Mouse (Mus musculus) hindbrain, embryonic 11.5 days (tissue): ENCODE results near the gene Ccer2. TPM values are rescaled to one million over a fixed set of nuclear protein-coding genes. Genes with fewer than 3 reads are reported as not detected.

Experiments used
- ATAC-seq: fragments of 200-750 bp; cut with Nextera tagmentation; 2 replicates; pipeline ENCODE4 v1.8.0; 2017; ENCODE audit warnings: mild to moderate bottlenecking, moderate TSS enrichment, moderate library complexity; ENCODE audit not compliant: low FRiP score
- DNase-seq: peaks from one replicate; pipeline ENCODE4 v3.0.0-alpha.2; 2015; ENCODE audit warnings: low spot score
- H3K27ac ChIP-seq: fragments of 300-500 bp; sonication (generic); 2 replicates; pipeline ENCODE4 v1.5.1; 2014; ENCODE audit warnings: mild to moderate bottlenecking, low read depth, low read length
- H3K27me3 ChIP-seq: fragments of 300-500 bp; sonication (generic); 2 replicates; pipeline ENCODE4 v1.6.1; 2014; ENCODE audit warnings: mild to moderate bottlenecking, low read length, moderate library complexity, mixed read lengths; ENCODE audit not compliant: control insufficient read depth, insufficient read depth
- H3K36me3 ChIP-seq: fragments of 300-500 bp; sonication (generic); 2 replicates; pipeline ENCODE4 v1.6.1; 2014; ENCODE audit warnings: mild to moderate bottlenecking, low read length, moderate library complexity, mixed read lengths; ENCODE audit not compliant: control insufficient read depth, insufficient read depth
- H3K4me1 ChIP-seq: fragments of 300-500 bp; sonication (generic); replicated peaks from 2 replicates; pipeline ENCODE4 v1.6.1; 2014; ENCODE audit warnings: low read length, mixed read lengths; ENCODE audit not compliant: control insufficient read depth, insufficient read depth
- H3K4me2 ChIP-seq: fragments of 300-500 bp; sonication (generic); replicated peaks from 2 replicates; pipeline ENCODE4 v1.6.1; 2014; ENCODE audit warnings: mild to moderate bottlenecking, low read depth, low read length
- H3K4me3 ChIP-seq: fragments of 300-500 bp; sonication (generic); 2 replicates; pipeline ENCODE4 v1.5.1; 2014; ENCODE audit warnings: low read depth, low read length
- H3K9ac ChIP-seq: fragments of 300-500 bp; sonication (generic); 2 replicates; pipeline ENCODE4 v1.6.1; 2014; ENCODE audit warnings: low read depth, low read length
- H3K9me3 ChIP-seq: fragments of 300-500 bp; sonication (generic); 2 replicates; pipeline ENCODE4 v1.6.1; 2016; ENCODE audit warnings: low read length; ENCODE audit not compliant: control insufficient read depth
- WGBS: fragments of 180-500 bp; shearing (Covaris S2); extraction: QIAGEN DNeasy Blood & Tissue Kit; methylation state at CpG from one replicate; pipeline ENCODE4 v1.1.7; 2014; 5-methylcytosine and 5-hydroxymethylcytosine counted together
- polyA plus RNA-seq: library from polyadenylated mRNA; unstranded; fragments of >200 nt; fragmentation: Nextera tagmentation; extraction: Ambion mirVana; gene quantifications from 2 replicates; pipeline ENCODE4 v1.2.1, GENCODE M21; 2014

Gene Ccer2
- polyA plus RNA-seq, 1 experiment from 2014 or later, result 0.97 TPM

DNA sequence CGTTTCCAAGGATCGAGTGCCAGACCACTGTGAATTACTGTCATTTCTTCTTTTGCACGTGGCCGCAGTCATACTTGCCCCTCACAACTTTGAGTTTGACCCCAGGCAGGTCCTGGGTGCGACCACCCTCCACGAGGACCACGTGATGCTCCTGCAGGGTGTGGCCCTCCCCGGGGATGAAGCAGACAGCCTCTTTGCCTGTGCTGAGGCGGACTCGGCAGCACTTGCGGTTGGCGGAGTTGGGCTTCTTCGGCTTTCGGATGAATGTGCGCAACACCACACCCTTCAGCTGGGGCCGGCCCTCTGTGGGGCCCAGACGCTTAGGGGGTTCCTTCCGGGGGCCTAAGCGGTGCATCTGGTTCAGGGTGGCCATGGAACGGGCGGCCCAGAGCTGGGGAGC is 16.1 kb upstream of the Ccer2 start:
- DNase-seq (no peak), ATAC-seq (no peak)
- Histone ChIP-seq H3K4me3 (no peak overlapping the region), H3K9me3 (no peaks in the 10 kb centered on the region), H3K27me3 (no peaks in the 10 kb centered on the region), H3K27ac (no peak overlapping the region), H3K9ac (no peak overlapping the region), H3K36me3 (no peaks in the 10 kb centered on the region), H3K4me2 (no peak overlapping the region), H3K4me1 (no peaks in the 10 kb centered on the region)
- WGBS, result 94% methylated on average over 21 of the region's 21 CpGs

GRCm38 (mm10) chr7:28740949-28741348 is 15.0 kb upstream of the Ccer2 start:
- no peaks in the 10 kb centered on the region for H3K27me3 ChIP-seq
- H3K4me3 ChIP-seq, result peak overlapping the region; percentile 59
- peak overlapping the region; percentile 76 for H3K4me2 ChIP-seq
- peak overlapping the region; percentile 76 for H3K9ac ChIP-seq
- ATAC-seq (no peak), DNase-seq (no peak)
- H3K9me3 ChIP-seq, result no peaks in the 10 kb centered on the region
- H3K36me3 ChIP-seq, result no peaks in the 10 kb centered on the region; the same call in 1 of the 2 replicates
- H3K4me1 ChIP-seq, result no peaks in the 10 kb centered on the region
- H3K27ac ChIP-seq, result no peak overlapping the region
- 48% methylated on average over 9 of the region's 9 CpGs for WGBS

DNA sequence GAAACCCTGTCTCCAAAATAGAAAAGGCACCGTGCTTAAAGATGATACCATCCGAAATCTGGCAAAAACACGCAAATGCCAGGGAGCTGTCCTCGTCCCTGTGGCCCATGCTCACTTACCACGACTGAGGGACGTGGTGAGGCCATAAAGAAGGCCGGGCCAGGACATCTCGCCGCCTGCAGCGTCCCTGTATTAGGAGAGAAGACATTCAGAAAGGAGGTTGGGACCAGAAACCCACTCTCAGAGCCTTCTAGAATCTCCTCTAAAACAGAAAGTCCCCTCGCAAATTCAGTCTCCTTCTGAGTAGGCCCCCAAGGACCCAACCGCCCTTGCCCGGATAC is 14.6 kb upstream of the Ccer2 start:
- under 1% methylated on average over 13 of the region's 13 CpGs for WGBS
- Histone ChIP-seq H3K36me3 (no peaks in the 10 kb centered on the region; the same call in 1 of the 2 replicates), H3K27me3 (no peaks in the 10 kb centered on the region), H3K9ac (peak overlapping the region; percentile 76), H3K4me2 (peak overlapping the region; percentile 76), H3K27ac (no peak overlapping the region), H3K4me3 (peak overlapping the region; percentile 59), H3K9me3 (no peaks in the 10 kb centered on the region), H3K4me1 (no peaks in the 10 kb centered on the region)
- ATAC-seq (peak; percentile 30; the same call in 1 of the 2 replicates), DNase-seq (no peak)

DNA sequence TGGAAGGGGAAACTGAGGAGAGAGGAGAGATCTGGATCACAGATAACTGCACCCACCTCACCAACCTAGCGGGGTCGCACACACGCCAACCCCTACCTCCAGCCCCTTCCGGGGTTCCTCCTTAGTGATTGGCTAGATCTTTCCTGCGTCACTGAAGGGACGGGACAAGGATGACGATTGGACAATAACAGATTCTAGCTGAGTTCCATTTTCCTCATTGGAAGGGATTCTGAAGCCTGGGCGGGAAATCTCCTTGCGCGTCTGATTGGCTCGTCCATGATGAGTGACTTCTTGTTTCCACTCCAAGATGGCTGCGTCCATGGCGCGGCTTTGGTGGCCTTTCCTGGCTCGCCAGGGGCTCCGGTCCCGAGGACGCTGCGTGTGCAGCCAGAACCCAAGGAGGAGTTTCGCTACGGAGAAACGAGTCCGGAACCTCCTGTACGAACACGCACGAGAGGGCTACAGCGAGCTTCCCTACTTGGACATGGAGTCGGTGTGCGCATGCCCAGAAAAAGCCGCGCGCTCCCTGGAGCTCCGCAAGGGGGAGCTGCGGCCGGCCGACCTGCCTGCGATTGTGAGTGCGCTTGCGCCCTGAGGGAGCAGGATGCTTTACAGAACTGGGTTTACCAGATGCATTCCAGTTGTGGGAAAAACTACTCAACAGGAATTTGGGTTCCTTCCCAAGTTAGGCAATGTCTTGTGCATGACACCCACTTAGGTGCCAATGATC is 14.1 kb upstream of the Ccer2 start, which contains the start of the genes Mrps12 and Sars2:
Gene Mrps12, minus strand, starts transcription at position 112 of the 730 bp plus-strand sequence.
Gene Sars2, plus strand, starts transcription at position 284 of the 730 bp plus-strand sequence.
- Histone ChIP-seq H3K9me3 (no peaks in the 10 kb centered on the region), H3K27me3 (no peaks in the 10 kb centered on the region), H3K4me1 (no peaks in the 10 kb centered on the region), H3K36me3 (no peaks in the 10 kb centered on the region; the same call in 1 of the 2 replicates), H3K27ac (no peak within 1 kb of the TSS; the same call in 1 of the 2 replicates), H3K4me3 (peak within 1 kb of the TSS; percentile 59), H3K9ac (peak within 1 kb of the TSS; percentile 76), H3K4me2 (peak within 1 kb of the TSS; percentile 76)
- ATAC-seq (peak; percentile 99), DNase-seq (peak; percentile 93)
- WGBS, result under 1% methylated on average over 39 of the region's 39 CpGs

- whole genome bisulfite sequencing, result 93% methylated on average over 7 of the region's 7 CpGs
- H3K36me3 ChIP-seq, result no peaks in the 10 kb centered on the region; the same call in 1 of the 2 replicates
- H3K4me1 ChIP-seq, result no peaks in the 10 kb centered on the region
These were observed 6.0 kb upstream of the Ccer2 start for GRCm38 (mm10) chr7:28749935-28750334.

GRCm38 (mm10) chr7:28758623-28759022 is 2.6 kb downstream of the Ccer2 start:
- H3K4me2 ChIP-seq, result no peak overlapping the region
- no peaks in the 10 kb centered on the region for H3K4me1 ChIP-seq
- H3K9me3 ChIP-seq, result no peaks in the 10 kb centered on the region
- H3K27ac ChIP-seq, result no peak overlapping the region
- no peaks in the 10 kb centered on the region for H3K36me3 ChIP-seq
- H3K4me3 ChIP-seq, result no peak overlapping the region
- H3K27me3 ChIP-seq, result peaks cover 7% of the 10 kb centered on the region
- no peak overlapping the region for H3K9ac ChIP-seq
- ATAC-seq, result no peak
- no peak for DNase-seq
- WGBS, result 81% methylated on average over 13 of the region's 13 CpGs

More at GRCm38 (mm10) chr7:28749935-28750334, 6.0 kb upstream of the Ccer2 start:
- Histone ChIP-seq H3K27ac (no peak overlapping the region), H3K4me2 (no peak overlapping the region), H3K9me3 (no peaks in the 10 kb centered on the region), H3K9ac (no peak overlapping the region), H3K4me3 (no peak overlapping the region), H3K27me3 (no peaks in the 10 kb centered on the region)
- ATAC-seq (no peak), DNase-seq (no peak)

- Histone ChIP-seq H3K9me3 (no peaks in the 10 kb centered on the region), H3K27ac (no peak overlapping the region), H3K4me1 (no peaks in the 10 kb centered on the region), H3K4me3 (no peak overlapping the region), H3K36me3 (no peaks in the 10 kb centered on the region), H3K27me3 (no peaks in the 10 kb centered on the region), H3K4me2 (no peak overlapping the region), H3K9ac (no peak overlapping the region)
- WGBS, result 92% methylated on average over 9 of the region's 9 CpGs
- ATAC-seq, result no peak
- DNase-seq, result no peak
These were observed 5.9 kb downstream of the Ccer2 start for GRCm38 (mm10) chr7:28761907-28762306.

DNA sequence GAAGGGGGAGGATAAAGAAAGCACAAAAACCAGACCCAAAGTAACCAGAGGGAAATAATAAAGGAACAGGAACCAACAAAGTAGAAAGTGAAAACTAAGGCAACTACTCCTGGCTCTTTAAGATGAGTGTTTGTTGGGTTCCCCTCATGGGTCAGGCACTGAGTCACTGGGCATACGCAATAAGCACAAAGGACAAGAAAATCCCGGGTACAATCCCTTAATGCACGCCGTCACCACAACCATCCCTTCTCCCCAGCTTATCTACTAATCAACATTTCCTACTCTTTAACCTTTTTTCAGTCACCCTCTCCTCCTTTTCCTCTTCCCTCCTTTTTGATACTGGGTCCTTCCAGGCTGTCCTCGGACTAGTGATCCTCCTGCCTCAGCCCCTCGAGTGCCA is 9.2 kb downstream of the Ccer2 start:
- Histone ChIP-seq H3K27me3 (no peaks in the 10 kb centered on the region), H3K9me3 (no peaks in the 10 kb centered on the region), H3K4me3 (no peak overlapping the region), H3K27ac (no peak overlapping the region), H3K4me2 (no peak overlapping the region), H3K4me1 (no peaks in the 10 kb centered on the region), H3K36me3 (no peaks in the 10 kb centered on the region), H3K9ac (no peak overlapping the region)
- DNase-seq (no peak), ATAC-seq (no peak)
- WGBS, result 89% methylated on average over 6 of the region's 6 CpGs
